Mouse (Mus musculus) bone marrow, adult 2 months (tissue): ENCODE measurements around the gene Sptlc2.

ENCODE experiments used
- CTCF ChIP-seq: fragments of 200-500 bp; IDR thresholded peaks from 2 replicates; pipeline ENCODE4 v1.5.1; 2011; ENCODE audit warnings: low read length, control low read depth; ENCODE audit not compliant: control insufficient read depth, insufficient read depth
- POLR2A ChIP-seq: fragments of 200-500 bp; IDR thresholded peaks from 2 replicates; pipeline ENCODE4 v1.6.1; 2011; ENCODE audit warnings: low read depth, mild to moderate bottlenecking, control low read depth, low read length, borderline replicate concordance; ENCODE audit not compliant: control insufficient read depth

DNA sequence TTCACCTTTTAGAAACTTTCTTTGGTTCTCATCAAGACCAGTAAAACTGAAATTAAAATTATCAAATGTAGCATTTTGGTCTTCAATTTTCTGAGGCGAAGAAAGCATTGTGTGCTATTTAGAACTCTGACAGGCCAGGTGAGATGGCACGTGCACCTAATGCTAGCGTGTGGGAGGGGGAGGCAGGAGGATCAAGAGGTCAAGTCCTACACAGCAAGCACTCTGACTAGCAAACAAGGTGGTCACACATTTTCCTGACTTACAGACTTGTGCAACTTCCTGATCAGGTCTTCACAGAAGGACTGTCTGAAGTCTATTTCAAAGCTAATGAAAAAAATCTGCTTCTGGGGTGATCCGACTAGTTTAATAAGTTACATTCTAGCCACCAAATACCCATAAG lies 50.1 kb downstream of the Sptlc2 start:
- TF ChIP-seq CTCF (no peak), POLR2A (no peak)
